Mouse (Mus musculus): ENCODE results near the gene Fcgrt. TPM values are rescaled to one million over a fixed set of nuclear protein-coding genes. Genes with fewer than 3 reads are reported as not detected.
A peak's percentile ranks its signal among the peaks of the same experiment; 100 is the strongest.

Gene Fcgrt
- polyA plus RNA-seq, 1 experiment from 2014 or later = 22.2 TPM

- in situ Hi-C loops (cut with MboI; ENCODE audit: low pct_unique_long_range_greater_than_20kb) = loop anchor here (5.0 kb wide), 1 partner anchor 37 kb away; no protein-coding TSS in a partner anchor
- ChIA-PET CTCF (interaction anchor here (1.2 kb wide), 1 partner anchor 12 kb away, joined by 4 read pairs; the partner anchor contains the start of genes Flt3l and Gm45713), POLR2A (interaction anchor here (0.6 to 1.2 kb wide), 3 partner anchors 25 to 56 kb away, joined by 3 to 4 read pairs (median 4); no protein-coding TSS in a partner anchor)
- DNase-seq (ENCODE audit: low read depth, low spot score) = peak; percentile 94
- ATAC-seq = peak; percentile 58
- no peaks in the 10 kb centered on the region for H3K27me3 ChIP-seq
- TF ChIP-seq CTCF (IDR thresholded peaks at IDR 0.05) = no peak
Measured at GRCm38 (mm10) chr7:45124224-45125143, 20.8 kb upstream of the Fcgrt start, which contains the start of gene Rps11. Gene Rps11, minus strand, starts transcription at chr7:45124439.

DNA sequence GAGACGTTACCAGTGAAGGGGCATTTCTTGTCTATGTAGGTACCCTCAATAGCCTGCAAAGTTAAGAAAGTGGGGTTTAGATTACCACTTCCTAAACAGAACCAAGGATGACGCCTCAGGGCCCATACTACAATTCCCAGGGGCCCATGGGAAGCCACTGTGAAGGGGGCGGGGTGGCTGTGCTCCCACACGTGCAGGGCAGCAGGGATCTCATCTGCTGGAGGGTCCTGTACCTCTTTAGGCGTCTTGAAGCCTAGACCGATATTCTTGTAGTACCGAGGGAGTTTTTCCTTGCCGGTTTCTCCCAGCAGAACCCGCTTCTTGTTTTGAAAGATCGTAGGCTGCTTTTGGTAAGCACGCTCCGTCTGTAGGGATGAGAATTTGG lies 19.5 kb upstream of the Fcgrt start:
- CTCF ChIA-PET = interaction anchor here (1.2 kb wide), 1 partner anchor 13 kb away, joined by 4 read pairs; the partner anchor contains the start of genes Flt3l and Gm45713
- in situ Hi-C loops (cut with MboI; ENCODE audit: low pct_unique_long_range_greater_than_20kb) = loop anchor here (5.0 kb wide), 1 partner anchor 36 kb away; no protein-coding TSS in a partner anchor
- POLR2A ChIA-PET = interaction anchor here (0.7 kb wide), 1 partner anchor 125 kb away, joined by 4 read pairs; no protein-coding TSS in a partner anchor
- ATAC-seq (no peak), DNase-seq (ENCODE audit: low read depth, low spot score) (no peak)
- no peaks in the 10 kb centered on the region for H3K27me3 ChIP-seq
- TF ChIP-seq CTCF (IDR thresholded peaks at IDR 0.05) = no peak

DNA sequence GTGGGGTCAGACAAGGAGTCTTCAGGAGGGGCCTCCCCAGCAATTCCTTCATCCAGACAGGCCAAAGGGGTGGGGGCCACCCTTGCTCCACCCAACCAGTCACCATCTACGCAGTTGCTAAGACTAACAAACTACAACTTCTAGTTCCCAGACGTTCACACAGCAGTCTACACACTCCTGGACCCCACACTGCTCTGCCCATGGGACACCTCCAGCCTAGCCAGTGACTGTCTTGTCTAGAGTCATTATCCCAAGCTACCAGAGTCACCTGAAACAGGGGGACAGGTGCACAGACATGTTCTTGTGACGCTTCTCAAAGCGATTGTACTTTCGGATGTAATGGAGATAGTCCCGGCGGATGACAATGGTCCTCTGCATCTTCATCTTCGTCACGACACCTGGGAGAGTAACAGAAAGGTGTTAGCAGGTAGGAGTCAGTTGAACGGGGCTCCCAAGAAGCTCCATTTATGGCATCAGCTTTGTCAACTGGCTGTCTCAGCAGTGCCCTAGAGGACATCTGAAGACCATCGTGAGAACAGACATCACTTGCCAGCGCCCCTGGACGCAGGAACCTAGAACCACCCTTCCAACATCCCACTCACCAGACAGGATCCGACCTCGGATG lies 19.0 kb upstream of the Fcgrt start:
- no peaks in the 10 kb centered on the region for H3K27me3 ChIP-seq
- ATAC-seq = no peak

GRCm38 (mm10) chr7:45121966-45122365 lies 18.3 kb upstream of the Fcgrt start:
- POLR2A ChIA-PET = interaction anchor here (1.0 kb wide), 1 partner anchor 46 kb away, joined by 3 read pairs; no protein-coding TSS in a partner anchor

More for the DNA sequence above, 19.0 kb upstream of the Fcgrt start:
- POLR2A ChIA-PET = interaction anchor here (1.0 kb wide), 1 partner anchor 47 kb away, joined by 3 read pairs; no protein-coding TSS in a partner anchor
- no peak for TF ChIP-seq CTCF (IDR thresholded peaks at IDR 0.05)
- no peak for DNase-seq (ENCODE audit: low read depth, low spot score)
- CTCF ChIA-PET = no interaction called here
- in situ Hi-C loops (cut with MboI; ENCODE audit: low pct_unique_long_range_greater_than_20kb) = loop anchor here (5.0 kb wide), 1 partner anchor 35 kb away; no protein-coding TSS in a partner anchor

DNA sequence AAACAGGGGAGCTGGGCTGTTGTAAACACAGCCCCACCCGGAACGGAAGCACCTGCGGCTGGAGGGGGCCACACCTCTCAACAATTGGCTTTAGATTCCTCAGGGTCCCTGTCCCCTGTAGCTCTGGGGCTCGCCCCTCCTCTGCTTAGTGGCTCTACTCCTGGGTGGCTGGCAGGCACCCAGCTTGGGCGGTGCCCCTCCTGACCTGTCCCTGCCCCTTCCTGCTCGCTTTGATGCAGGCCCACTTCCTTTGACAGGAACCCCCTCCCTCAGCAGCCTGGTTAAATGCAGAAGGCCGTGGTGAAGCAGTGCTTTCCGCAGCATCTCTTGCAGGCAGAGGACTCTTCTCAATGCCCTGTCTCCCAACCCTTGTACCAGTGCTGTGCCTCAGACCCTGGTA lies 17.8 kb upstream of the Fcgrt start:
- TF ChIP-seq CTCF (IDR thresholded peaks at IDR 0.05) = no peak
- in situ Hi-C loops (cut with MboI; ENCODE audit: low pct_unique_long_range_greater_than_20kb) = loop anchor here (5.0 kb wide), 1 partner anchor 34 kb away; no protein-coding TSS in a partner anchor
- CTCF ChIA-PET = interaction anchor here (1.0 kb wide), 1 partner anchor 11 kb away, joined by 3 read pairs; no protein-coding TSS in a partner anchor
- POLR2A ChIA-PET = no interaction called here
- DNase-seq (ENCODE audit: low read depth, low spot score) (no peak), ATAC-seq (no peak)
- no peaks in the 10 kb centered on the region for H3K27me3 ChIP-seq

More at GRCm38 (mm10) chr7:45121966-45122365, 18.3 kb upstream of the Fcgrt start:
- in situ Hi-C loops (cut with MboI; ENCODE audit: low pct_unique_long_range_greater_than_20kb) = loop anchor here (5.0 kb wide), 1 partner anchor 35 kb away; no protein-coding TSS in a partner anchor
- CTCF ChIA-PET = no interaction called here
- TF ChIP-seq CTCF (IDR thresholded peaks at IDR 0.05) = no peak
- DNase-seq (ENCODE audit: low read depth, low spot score) = no peak
- no peaks in the 10 kb centered on the region for H3K27me3 ChIP-seq
- no peak for ATAC-seq

GRCm38 (mm10) chr7:45119780-45120709 lies 16.4 kb upstream of the Fcgrt start:
- DNase-seq (ENCODE audit: low read depth, low spot score) (no peak), ATAC-seq (no peak)
- ChIA-PET POLR2A (no interaction called here), CTCF (interaction anchor here (0.9 kb wide), 1 partner anchor 16 kb away, joined by 3 read pairs; the partner anchor contains the start of genes Flt3l and Gm45713)
- H3K27me3 ChIP-seq = no peaks in the 10 kb centered on the region
- in situ Hi-C loops (cut with MboI; ENCODE audit: low pct_unique_long_range_greater_than_20kb) = loop anchor here (5.0 kb wide), 1 partner anchor 33 kb away; no protein-coding TSS in a partner anchor
- TF ChIP-seq CTCF (IDR thresholded peaks at IDR 0.05) = no peak

DNA sequence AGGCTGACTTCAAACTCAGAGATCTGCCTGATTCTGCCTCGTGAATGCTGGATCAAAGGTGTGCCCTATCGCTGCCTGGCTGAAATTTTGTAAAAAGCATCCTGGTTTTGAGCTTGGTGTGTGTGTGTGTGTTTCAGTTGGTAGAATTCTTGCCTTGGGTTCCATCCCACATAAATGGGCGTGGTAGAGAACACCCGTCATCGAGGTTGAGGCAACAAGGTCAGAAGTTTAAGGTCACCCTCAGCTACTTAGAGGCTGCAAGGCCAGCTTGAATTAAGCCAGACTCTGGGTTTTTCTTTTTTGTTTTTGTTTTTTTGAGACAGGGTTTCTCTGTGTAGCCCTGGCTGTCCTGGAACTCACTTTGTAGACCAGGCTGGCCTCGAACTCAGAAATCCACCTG lies 14.7 kb upstream of the Fcgrt start:
- DNase-seq (ENCODE audit: low read depth, low spot score) = no peak

GRCm38 (mm10) chr7:45117566-45117965 lies 13.9 kb upstream of the Fcgrt start:
- no peak for TF ChIP-seq CTCF (IDR thresholded peaks at IDR 0.05)
- in situ Hi-C loops (cut with MboI; ENCODE audit: low pct_unique_long_range_greater_than_20kb) = no loop called here

More for the DNA sequence above, 14.7 kb upstream of the Fcgrt start:
- ChIA-PET CTCF (interaction anchor here (1.0 kb wide), 1 partner anchor 9 kb away, joined by 3 read pairs; no protein-coding TSS in a partner anchor), POLR2A (no interaction called here)
- no peak for TF ChIP-seq CTCF (IDR thresholded peaks at IDR 0.05)
- ATAC-seq = no peak
- in situ Hi-C loops (cut with MboI; ENCODE audit: low pct_unique_long_range_greater_than_20kb) = no loop called here
- H3K27me3 ChIP-seq = no peaks in the 10 kb centered on the region

GRCm38 (mm10) chr7:45113476-45113875 lies 9.8 kb upstream of the Fcgrt start:
- ChIA-PET CTCF (no interaction called here), POLR2A (no interaction called here)
- TF ChIP-seq CTCF (IDR thresholded peaks at IDR 0.05) = no peak
- in situ Hi-C loops (cut with MboI; ENCODE audit: low pct_unique_long_range_greater_than_20kb) = no loop called here
- no peak for DNase-seq (ENCODE audit: low read depth, low spot score)
- no peaks in the 10 kb centered on the region for H3K27me3 ChIP-seq
- no peak for ATAC-seq

More at GRCm38 (mm10) chr7:45117566-45117965, 13.9 kb upstream of the Fcgrt start:
- POLR2A ChIA-PET = no interaction called here
- DNase-seq (ENCODE audit: low read depth, low spot score) = no peak
- CTCF ChIA-PET = interaction anchor here (1.0 kb wide), 1 partner anchor 10 kb away, joined by 3 read pairs; no protein-coding TSS in a partner anchor
- no peaks in the 10 kb centered on the region for H3K27me3 ChIP-seq
- ATAC-seq = no peak
